Mouse (Mus musculus) macrophage (primary cell): ENCODE measurements around the gene Gm44790. TPM values are rescaled to one million over a fixed set of nuclear protein-coding genes. Genes with fewer than 3 reads are reported as not detected.
"Not testable (repeated sequence)": the region's sequence is repeated elsewhere in the genome, so short reads cannot be mapped to it uniquely, and the experiment has no call there.

Source experiments
- H3K27ac ChIP-seq: fragments of 350-480 bp; formaldehyde crosslinking; 2 replicates; pipeline ENCODE4 v1.9.0; 2021
- H3K36me3 ChIP-seq: fragments of 350-480 bp; formaldehyde crosslinking; 2 replicates; pipeline ENCODE4 v1.9.0; 2021; ENCODE audit errors: inconsistent target
- H3K4me3 ChIP-seq: fragments of 350-480 bp; formaldehyde crosslinking; 2 replicates; pipeline ENCODE4 v1.9.0; 2021; ENCODE audit errors: inconsistent target
- H3K79me2 ChIP-seq: fragments of 350-480 bp; formaldehyde crosslinking; 2 replicates; pipeline ENCODE4 v1.9.0; 2021; ENCODE audit errors: inconsistent target
- WGBS: methylation state at CpG from one replicate; pipeline ENCODE4 v1.1.7; 2026; ENCODE audit warnings: inconsistent platforms; ENCODE audit not compliant: missing documents; 5-methylcytosine and 5-hydroxymethylcytosine counted together
- polyA plus RNA-seq: library from polyadenylated mRNA; stranded (reverse); fragments of 250-400 nt; gene quantifications from 3 replicates; pipeline ENCODE4 v1.2.4, GENCODE M21; 2018; ENCODE audit warnings: inconsistent platforms
- total RNA-seq, 78 experiments: library from RNA; depleted of rRNA; stranded (reverse); fragments of 250-400 nt; gene quantifications; 1 replicate in 9 of 78; 2 replicates in 24 of 78; 3 replicates in 43 of 78; 4 replicates in 2 of 78; pipeline ENCODE4 v1.2.4; 2018; ENCODE audit warnings: inconsistent platforms in 56 of 78

Gene Gm44790
- 1 to 10 TPM in 9 of 26 experiments, not detected in 17; 1.1 to 4.0 (median 2.0) TPM for total RNA-seq (2018; cell fraction: chromatin; rRNA removed)
- under 1 TPM in 2 of 26 experiments, not detected in 24; 0.20 to 0.31 TPM for total RNA-seq (2018; cell fraction: cytosol; rRNA removed)
- total RNA-seq (2018; cell fraction: nucleus; rRNA removed) = 1 to 10 TPM in 2 of 26 experiments, under 1 TPM in 1, not detected in 23; 0.78 to 2.1 (median 1.0) TPM
- not detected in 3 replicates for polyA plus RNA-seq

- no peak within 1 kb of the TSS for H3K27ac ChIP-seq
- 100% methylated on average over 1 of the region's 1 CpGs for WGBS
- H3K79me2 ChIP-seq = no peaks in the 10 kb centered on the region
- H3K4me3 ChIP-seq = no peak within 1 kb of the TSS
- H3K36me3 ChIP-seq = peaks cover 39% of the 10 kb centered on the region
Observed at GRCm38 (mm10) chr6:86426358-86426757, at the start of gene Gm44790. Gene Gm44790, plus strand, starts transcription at chr6:86426658.

- 94% methylated on average over 3 of the region's 3 CpGs for WGBS
- H3K4me3 ChIP-seq = no peak overlapping the region
- H3K36me3 ChIP-seq = peaks cover 20% of the 10 kb centered on the region
- peaks cover 26% of the 10 kb centered on the region for H3K79me2 ChIP-seq
- H3K27ac ChIP-seq = no peak overlapping the region
Observed at GRCm38 (mm10) chr6:86378341-86378740, 48.1 kb upstream of the Gm44790 start.

- H3K4me3 ChIP-seq, H3K27ac ChIP-seq, H3K79me2 ChIP-seq: not testable (repeated sequence)
- WGBS = 100% methylated on average over 2 of the region's 8 CpGs
- H3K36me3 ChIP-seq = peaks cover 20% of the 10 kb centered on the region
Observed at GRCm38 (mm10) chr6:86380112-86380511, 46.3 kb upstream of the Gm44790 start.

- no peak overlapping the region for H3K27ac ChIP-seq
- H3K79me2 ChIP-seq = no peaks in the 10 kb centered on the region; the same call in 1 of the 2 replicates
- peaks cover 21% of the 10 kb centered on the region for H3K36me3 ChIP-seq
- no peak overlapping the region for H3K4me3 ChIP-seq
Observed at GRCm38 (mm10) chr6:86382551-86382950, 43.9 kb upstream of the Gm44790 start.

- Histone ChIP-seq H3K27ac (no peak overlapping the region), H3K79me2 (no peaks in the 10 kb centered on the region; the same call in 1 of the 2 replicates), H3K4me3 (no peak overlapping the region), H3K36me3 (peaks cover 21% of the 10 kb centered on the region)
- WGBS = 49% methylated on average over 3 of the region's 16 CpGs
Observed at GRCm38 (mm10) chr6:86383370-86383769, 43.1 kb upstream of the Gm44790 start.

GRCm38 (mm10) chr6:86384692-86385091 lies 41.8 kb upstream of the Gm44790 start:
- H3K79me2 ChIP-seq = no peaks in the 10 kb centered on the region; the same call in 1 of the 2 replicates
- H3K36me3 ChIP-seq = peaks cover 31% of the 10 kb centered on the region
- H3K27ac ChIP-seq = no peak overlapping the region
- H3K4me3 ChIP-seq = no peak overlapping the region
- 97% methylated on average over 4 of the region's 4 CpGs for WGBS

GRCm38 (mm10) chr6:86385362-86386104 lies 40.9 kb upstream of the Gm44790 start:
- peaks cover 39% of the 10 kb centered on the region for H3K36me3 ChIP-seq
- 89% methylated on average over 5 of the region's 5 CpGs for WGBS
- H3K4me3 ChIP-seq = no peak overlapping the region
- no peaks in the 10 kb centered on the region; the same call in 1 of the 2 replicates for H3K79me2 ChIP-seq
- H3K27ac ChIP-seq = no peak overlapping the region

GRCm38 (mm10) chr6:86387313-86387712 lies 39.1 kb upstream of the Gm44790 start:
- Histone ChIP-seq H3K79me2 (no peaks in the 10 kb centered on the region; the same call in 1 of the 2 replicates), H3K4me3 (no peak overlapping the region), H3K27ac (no peak overlapping the region), H3K36me3 (peaks cover 57% of the 10 kb centered on the region)
- 92% methylated on average over 12 of the region's 12 CpGs for WGBS

- WGBS = 90% methylated on average over 18 of the region's 18 CpGs
- H3K36me3 ChIP-seq = peaks cover 59% of the 10 kb centered on the region
- no peak overlapping the region for H3K27ac ChIP-seq
- peaks cover 1% of the 10 kb centered on the region; the same call in 1 of the 2 replicates for H3K79me2 ChIP-seq
- H3K4me3 ChIP-seq = no peak overlapping the region
Observed at GRCm38 (mm10) chr6:86388461-86388860, 38.0 kb upstream of the Gm44790 start.

GRCm38 (mm10) chr6:86391326-86391725 lies 35.1 kb upstream of the Gm44790 start:
- peaks cover 59% of the 10 kb centered on the region for H3K36me3 ChIP-seq

GRCm38 (mm10) chr6:86393187-86393586 lies 33.3 kb upstream of the Gm44790 start:
- Histone ChIP-seq H3K27ac (no peak overlapping the region), H3K79me2 (peaks cover 25% of the 10 kb centered on the region), H3K4me3 (no peak overlapping the region), H3K36me3 (peaks cover 43% of the 10 kb centered on the region)
- WGBS = no CpG with 5 or more reads among the region's 1 CpGs

More at GRCm38 (mm10) chr6:86391326-86391725, 35.1 kb upstream of the Gm44790 start:
- Histone ChIP-seq H3K27ac (no peak overlapping the region), H3K79me2 (peaks cover 25% of the 10 kb centered on the region), H3K4me3 (no peak overlapping the region)
- WGBS = 94% methylated on average over 5 of the region's 5 CpGs

GRCm38 (mm10) chr6:86394078-86394720 lies 32.3 kb upstream of the Gm44790 start:
- Histone ChIP-seq H3K36me3 (peaks cover 33% of the 10 kb centered on the region), H3K79me2 (peaks cover 25% of the 10 kb centered on the region), H3K4me3 (no peak overlapping the region), H3K27ac (no peak overlapping the region)
- 93% methylated on average over 13 of the region's 17 CpGs for WGBS

GRCm38 (mm10) chr6:86395021-86395420 lies 31.4 kb upstream of the Gm44790 start:
- H3K4me3 ChIP-seq = no peak overlapping the region
- 97% methylated on average over 9 of the region's 9 CpGs for WGBS
- peaks cover 25% of the 10 kb centered on the region for H3K36me3 ChIP-seq
- H3K79me2 ChIP-seq = peaks cover 25% of the 10 kb centered on the region
- peak overlapping the region; percentile 77; the same call in 1 of the 2 replicates for H3K27ac ChIP-seq

- Histone ChIP-seq H3K27ac (peak overlapping the region; percentile 77), H3K79me2 (peaks cover 25% of the 10 kb centered on the region), H3K36me3 (peaks cover 15% of the 10 kb centered on the region), H3K4me3 (peak overlapping the region; percentile 79)
- WGBS = 3% methylated on average over 10 of the region's 10 CpGs
Observed at GRCm38 (mm10) chr6:86395969-86396368, 30.5 kb upstream of the Gm44790 start.
